Comparison of ENCODE assay signal across 14 mouse cellular contexts in the genomic region with DNA sequence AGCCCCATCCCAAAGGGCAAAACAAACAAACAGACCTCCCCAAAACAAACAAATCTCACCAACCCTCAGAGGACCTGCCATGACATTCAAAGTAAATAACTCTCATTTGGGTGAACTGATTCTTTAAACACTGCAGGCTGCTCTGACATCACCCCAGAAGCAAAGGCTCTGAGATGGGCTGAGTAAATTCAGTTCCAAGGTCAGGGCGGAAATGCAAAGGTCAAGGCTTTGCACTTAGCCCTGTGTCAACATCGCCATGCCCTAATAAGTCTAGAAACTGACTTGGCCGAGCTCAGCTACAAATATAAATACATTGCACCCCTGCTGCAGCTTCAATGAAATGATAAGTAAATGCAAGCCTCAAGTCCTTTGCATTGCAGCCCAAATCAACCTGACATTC.
A peak's percentile ranks its signal among the peaks of the same experiment; 100 is the strongest.
DNase-seq lines count a peak whose midpoint lies in the region; ATAC-seq lines count a peak whose summit lies in the region.
"Had no signal": no experiment of that assay in that cellular context is flagged by ENCODE, and none has a peak within 500 bp of the region (broad histone marks: within the 10 kb centered on the region; RNA-seq: fewer than 3 reads in every experiment).

No protein-coding gene starts in this region.

- H3K27ac ChIP-seq in heart, embryonic 12.5 days (ENCODE audit: poor library complexity, severe bottlenecking) = no peak overlapping the region
- H3K27ac ChIP-seq: heart, adult 2 months; midbrain, embryonic 15.5 days; neural tube, embryonic 15.5 days had no signal

- no peaks in the 10 kb centered on the region for H3K9me3 ChIP-seq in heart, embryonic 12.5 days (replicated peaks)
- H3K9me3 ChIP-seq: midbrain, embryonic 15.5 days; neural tube, embryonic 15.5 days had no signal

- peak; percentile 89 for DNase-seq in heart, adult 11 months
- peak; percentile 62 for DNase-seq in adrenal gland, postnatal 10 days
- peak; percentile 54 to 55 for DNase-seq in kidney, postnatal 25 days
- peak; percentile 44 for DNase-seq in lung, postnatal 10 days
- DNase-seq in left cerebral cortex, adult 8-10 months (ENCODE audit: low spot score in 2 of 2) = no peak
- DNase-seq in left cerebral cortex, postnatal 14 days (ENCODE audit: low spot score in 2 of 2) = no peak
- DNase-seq: cerebellum, postnatal 36 days; right cerebral cortex, postnatal 25 days had no signal

- H3K4me1 ChIP-seq in heart, embryonic 12.5 days (replicated peaks) = peaks cover 10% of the 10 kb centered on the region; the same call in 1 of the 2 replicates

- no peaks in the 10 kb centered on the region for H3K36me3 ChIP-seq in heart, embryonic 12.5 days
- H3K36me3 ChIP-seq: midbrain, embryonic 15.5 days; neural tube, embryonic 15.5 days had no signal

- 42% methylated on average over 3 of the region's 3 CpGs for WGBS in heart, embryonic 12.5 days

- ATAC-seq in heart, embryonic 12.5 days (ENCODE audit: insufficient number of reproducible peaks, low FRiP score) = no peak
- ATAC-seq in megakaryocyte progenitor cell, adult 5-6 weeks (replicated peaks; ENCODE audit: poor library complexity) = no peak

- intact Hi-C loops in left cerebral cortex, postnatal 14 days (cut with DNase I) = no loop called here

- no peaks in the 10 kb centered on the region for H3K27me3 ChIP-seq in heart, embryonic 12.5 days (replicated peaks)
- H3K27me3 ChIP-seq: midbrain, embryonic 15.5 days; neural tube, embryonic 15.5 days had no signal

- no peak overlapping the region for H3K4me2 ChIP-seq in heart, embryonic 12.5 days
- H3K4me2 ChIP-seq: midbrain, embryonic 15.5 days; neural tube, embryonic 15.5 days had no signal

- no peak overlapping the region for H3K9ac ChIP-seq in heart, embryonic 12.5 days
- H3K9ac ChIP-seq: midbrain, embryonic 15.5 days; neural tube, embryonic 15.5 days had no signal

- no peak overlapping the region for H3K4me3 ChIP-seq in heart, embryonic 12.5 days
- H3K4me3 ChIP-seq: erythroblast, embryonic 14.5 days; heart, adult 2 months; midbrain, embryonic 15.5 days; neural tube, embryonic 15.5 days had no signal

Comparison
In these comparisons a context has a peak if more than half of its experiments do, and no peak if none do; other contexts are left out.
1. DNase-seq: peak in heart, adult 11 months (single experiment), adrenal gland, postnatal 10 days (single experiment), kidney, postnatal 25 days (2 of 2) and lung, postnatal 10 days (single experiment); none in left cerebral cortex, adult 8-10 months (0 of 2) and left cerebral cortex, postnatal 14 days (0 of 2).